Mouse (Mus musculus) lung, postnatal 0 days (tissue): ENCODE results near the gene Ggt5.

Experiments used
- CTCF ChIP-seq: IDR thresholded peaks from 2 replicates; pipeline ENCODE4 v1.5.1; 2016; ENCODE audit warnings: antibody characterized with exemption, mild to moderate bottlenecking
- EP300 ChIP-seq: IDR thresholded peaks from 2 replicates; pipeline ENCODE4 v1.6.1; 2016; ENCODE audit warnings: antibody characterized with exemption, mild to moderate bottlenecking, control low read depth

DNA sequence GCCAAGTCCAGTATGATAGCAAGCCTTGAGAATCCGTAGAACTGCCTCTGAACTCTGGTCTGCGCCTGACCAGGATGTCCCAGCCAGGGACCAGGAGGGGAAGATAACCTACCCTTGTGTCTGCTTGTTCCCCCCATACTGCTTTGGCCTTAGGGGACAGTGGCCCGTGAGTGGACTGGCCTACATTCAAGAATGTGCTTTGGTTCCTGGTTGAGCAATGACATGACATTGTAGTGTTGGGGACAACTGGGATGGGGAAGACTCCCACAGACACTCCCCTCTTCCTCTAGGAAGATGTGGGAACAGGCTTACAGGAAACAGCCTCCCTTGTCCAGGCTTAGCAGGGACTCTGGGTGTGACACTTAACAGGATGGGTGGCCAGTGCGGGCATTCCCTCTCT lies 1.4 kb upstream of the Ggt5 start:
- TF ChIP-seq CTCF (no peak), EP300 (no peak)
